Mouse (Mus musculus): ENCODE results near the gene Cers6.

DNA sequence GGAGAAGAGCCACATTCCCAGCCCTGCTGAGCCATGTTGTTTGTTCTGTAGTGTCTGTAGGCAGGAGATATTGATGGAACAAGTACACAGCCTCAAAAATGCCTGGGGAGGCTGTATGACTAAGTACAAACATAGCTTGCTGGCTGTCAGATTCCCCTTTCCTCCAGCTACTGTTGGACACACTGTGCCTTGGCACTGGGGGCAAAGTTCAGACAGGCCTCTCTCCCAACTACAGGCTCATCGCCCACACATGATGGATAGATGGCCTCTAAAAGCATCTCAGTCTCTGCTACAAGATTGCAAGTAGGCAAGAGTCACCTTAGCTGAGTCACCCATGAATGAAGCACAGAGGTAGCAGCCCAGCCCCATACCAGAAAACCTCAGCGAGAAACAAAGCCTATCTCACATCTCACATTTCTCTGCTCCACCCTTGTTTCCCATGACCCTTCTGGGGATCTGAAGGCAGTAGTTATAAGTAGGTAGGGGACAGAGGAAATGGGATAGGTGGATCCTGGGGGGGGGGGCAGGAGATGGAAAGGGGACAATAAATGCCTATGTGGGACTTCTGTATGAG is 74.6 kb downstream of the Cers6 start:
- no peak for TF ChIP-seq USF1 (IDR thresholded peaks at IDR 0.05; ENCODE audit: low read depth)
- TF ChIP-seq CTCF (IDR thresholded peaks at IDR 0.05; ENCODE audit: control insufficient read depth, insufficient read depth, insufficient read length) = no peak
- TF ChIP-seq MAX (IDR thresholded peaks at IDR 0.05) = no peak
- TF ChIP-seq MYOG (IDR thresholded peaks at IDR 0.05; ENCODE audit: control insufficient read depth, extremely low read depth, insufficient read length) = no peak
